9 mouse cellular contexts compared by ENCODE assay signal in the genomic region with DNA sequence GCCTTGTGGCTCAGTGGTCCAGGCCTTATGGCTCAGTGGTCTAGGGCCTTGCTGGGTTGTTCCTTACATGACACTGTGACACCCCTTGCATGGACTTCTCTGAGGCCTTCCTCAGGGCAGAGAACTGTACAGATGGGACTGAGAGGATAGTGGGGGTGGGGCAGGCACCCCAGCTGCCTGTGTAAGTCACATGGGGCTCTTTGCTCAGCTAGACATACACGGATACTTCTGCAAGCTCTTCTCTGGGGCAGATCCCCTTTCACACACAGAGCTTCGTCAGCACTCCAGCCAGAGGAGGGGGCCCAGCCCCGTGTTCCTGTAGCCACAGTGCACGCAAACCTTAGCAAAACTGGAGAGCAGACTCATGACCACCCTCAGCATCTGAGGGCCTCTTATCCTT.
A peak's percentile ranks its signal among the peaks of the same experiment; 100 is the strongest.
DNase-seq lines count a peak whose midpoint lies in the region; ATAC-seq and TF ChIP-seq lines count a peak whose summit lies in the region.
"Had no signal": no experiment of that assay in that cellular context is flagged by ENCODE, and none has a peak within 500 bp of the region (broad histone marks: within the 10 kb centered on the region; RNA-seq: fewer than 3 reads in every experiment).

No protein-coding gene starts in this region.

- no peak for DNase-seq in left cerebral cortex, adult 2 months (ENCODE audit: extremely low spot score in 1 of 2, low spot score in 2 of 2)
- no peak for DNase-seq in left cerebral cortex, postnatal 4 days
- DNase-seq in hindbrain, embryonic 11.5 days (ENCODE audit: low spot score): peak; percentile 15
- DNase-seq: cerebellum, postnatal 14 days had no signal

- no peak overlapping the region for H3K4me3 ChIP-seq in left cerebral cortex, adult 2 months
- H3K4me3 ChIP-seq in embryonic facial prominence, embryonic 12.5 days: no peak overlapping the region
- H3K4me3 ChIP-seq in hindbrain, embryonic 11.5 days (ENCODE audit: low read depth, low read length): no peak overlapping the region
- H3K4me3 ChIP-seq in limb, embryonic 15.5 days: no peak overlapping the region
- H3K4me3 ChIP-seq in forebrain, embryonic 16.5 days (replicated peaks; ENCODE audit: low read length): no peak overlapping the region
- H3K4me3 ChIP-seq: heart, embryonic 15.5 days had no signal

- intact Hi-C loops in left cerebral cortex, adult 2 months (cut with DNase I): loop anchor here (5.0 kb wide), 1 partner anchor 90 kb away; a partner anchor contains a TSS
- intact Hi-C loops in left cerebral cortex, postnatal 4 days (cut with DNase I): no loop called here

- no peaks in the 10 kb centered on the region for H3K27me3 ChIP-seq in embryonic facial prominence, embryonic 12.5 days
- H3K27me3 ChIP-seq in hindbrain, embryonic 11.5 days (ENCODE audit: control insufficient read depth, insufficient read depth, low read length): no peaks in the 10 kb centered on the region
- no peaks in the 10 kb centered on the region for H3K27me3 ChIP-seq in limb, embryonic 15.5 days
- no peaks in the 10 kb centered on the region for H3K27me3 ChIP-seq in forebrain, embryonic 16.5 days (replicated peaks; ENCODE audit: control insufficient read depth, insufficient read depth, low read length)
- H3K27me3 ChIP-seq: heart, embryonic 15.5 days had no signal

- H3K36me3 ChIP-seq in embryonic facial prominence, embryonic 12.5 days: no peaks in the 10 kb centered on the region
- H3K36me3 ChIP-seq in hindbrain, embryonic 11.5 days (ENCODE audit: control insufficient read depth, insufficient read depth, low read length): no peaks in the 10 kb centered on the region
- no peaks in the 10 kb centered on the region for H3K36me3 ChIP-seq in limb, embryonic 15.5 days
- H3K36me3 ChIP-seq in forebrain, embryonic 16.5 days (ENCODE audit: control insufficient read depth, insufficient read depth): no peaks in the 10 kb centered on the region
- H3K36me3 ChIP-seq: heart, embryonic 15.5 days had no signal

- no peak overlapping the region for H3K9ac ChIP-seq in embryonic facial prominence, embryonic 12.5 days
- H3K9ac ChIP-seq in hindbrain, embryonic 11.5 days (ENCODE audit: low read depth, low read length): no peak overlapping the region
- H3K9ac ChIP-seq in limb, embryonic 15.5 days: no peak overlapping the region
- no peak overlapping the region for H3K9ac ChIP-seq in forebrain, embryonic 16.5 days (replicated peaks; ENCODE audit: low read depth, low read length)
- H3K9ac ChIP-seq: heart, embryonic 15.5 days had no signal

- ATAC-seq in embryonic facial prominence, embryonic 12.5 days (ENCODE audit: insufficient number of reproducible peaks, insufficient read depth, low FRiP score, low TSS enrichment): 0 out of 2 replicates have a peak, but pooled peaks have one; percentile 37
- no peak for ATAC-seq in hindbrain, embryonic 11.5 days (ENCODE audit: low FRiP score)
- peak; percentile 22; the same call in 1 of the 2 replicates for ATAC-seq in limb, embryonic 15.5 days (ENCODE audit: insufficient number of reproducible peaks, low FRiP score, low TSS enrichment, low read depth)
- no peak for ATAC-seq in forebrain, embryonic 16.5 days
- no peak for ATAC-seq in megakaryocyte progenitor cell, adult 5-6 weeks (replicated peaks; ENCODE audit: poor library complexity)

- no peak overlapping the region for H3K4me2 ChIP-seq in embryonic facial prominence, embryonic 12.5 days (replicated peaks)
- H3K4me2 ChIP-seq in hindbrain, embryonic 11.5 days (replicated peaks; ENCODE audit: low read depth, low read length): no peak overlapping the region
- H3K4me2 ChIP-seq in limb, embryonic 15.5 days: no peak overlapping the region
- H3K4me2 ChIP-seq in forebrain, embryonic 16.5 days (ENCODE audit: low read length): no peak overlapping the region
- H3K4me2 ChIP-seq: heart, embryonic 15.5 days had no signal

- peak overlapping the region; percentile 67 for H3K27ac ChIP-seq in left cerebral cortex, adult 2 months
- H3K27ac ChIP-seq in embryonic facial prominence, embryonic 12.5 days: peak overlapping the region; percentile 30
- no peak overlapping the region for H3K27ac ChIP-seq in hindbrain, embryonic 11.5 days (ENCODE audit: low read depth, low read length)
- peak overlapping the region; percentile 9 for H3K27ac ChIP-seq in limb, embryonic 15.5 days
- H3K27ac ChIP-seq in forebrain, embryonic 16.5 days (ENCODE audit: low read length): no peak overlapping the region
- H3K27ac ChIP-seq: heart, embryonic 15.5 days had no signal

- H3K4me1 ChIP-seq in embryonic facial prominence, embryonic 12.5 days: peaks cover 38% of the 10 kb centered on the region
- H3K4me1 ChIP-seq in hindbrain, embryonic 11.5 days (replicated peaks; ENCODE audit: control insufficient read depth, insufficient read depth, low read length): peaks cover 9% of the 10 kb centered on the region
- peaks cover 25% of the 10 kb centered on the region for H3K4me1 ChIP-seq in limb, embryonic 15.5 days
- peaks cover 2% of the 10 kb centered on the region; the same call in 1 of the 2 replicates for H3K4me1 ChIP-seq in forebrain, embryonic 16.5 days (replicated peaks; ENCODE audit: control insufficient read depth, insufficient read depth, low read length)

- no peak for TF ChIP-seq CTCF in left cerebral cortex, adult 2 months (IDR thresholded peaks at IDR 0.05)

- no peaks in the 10 kb centered on the region for H3K9me3 ChIP-seq in embryonic facial prominence, embryonic 12.5 days
- no peaks in the 10 kb centered on the region for H3K9me3 ChIP-seq in hindbrain, embryonic 11.5 days (ENCODE audit: control insufficient read depth, low read length)
- no peaks in the 10 kb centered on the region for H3K9me3 ChIP-seq in limb, embryonic 15.5 days
- H3K9me3 ChIP-seq in forebrain, embryonic 16.5 days (ENCODE audit: control insufficient read depth, low read length): no peaks in the 10 kb centered on the region
- H3K9me3 ChIP-seq: heart, embryonic 15.5 days had no signal

- 26% methylated on average over 4 of the region's 4 CpGs for WGBS in embryonic facial prominence, embryonic 12.5 days
- 42% methylated on average over 4 of the region's 4 CpGs for WGBS in hindbrain, embryonic 11.5 days
- 46% methylated on average over 4 of the region's 4 CpGs for WGBS in limb, embryonic 15.5 days
- WGBS in forebrain, embryonic 16.5 days: 54% methylated on average over 4 of the region's 4 CpGs

Comparison
In these comparisons a context has a peak if more than half of its experiments do, and no peak if none do; other contexts are left out.
1. H3K27ac ChIP-seq: peak in left cerebral cortex, adult 2 months (single experiment), embryonic facial prominence, embryonic 12.5 days (single experiment) and limb, embryonic 15.5 days (single experiment); none in hindbrain, embryonic 11.5 days (single experiment) and forebrain, embryonic 16.5 days (single experiment).
2. ATAC-seq: peak in embryonic facial prominence, embryonic 12.5 days (single experiment) and limb, embryonic 15.5 days (single experiment); none in hindbrain, embryonic 11.5 days (single experiment), forebrain, embryonic 16.5 days (single experiment) and megakaryocyte progenitor cell, adult 5-6 weeks (single experiment).